Mouse (Mus musculus) spleen, adult 2 months (tissue): ENCODE measurements around the gene Traf3ip2. TPM values are rescaled to one million over a fixed set of nuclear protein-coding genes. Genes with fewer than 3 reads are reported as not detected.

ENCODE experiments used
- DNase-seq, 2 experiments: peaks; one replicate each; pipeline versions ENCODE4 v3.0.0 to v3.0.0-alpha.2; 2012 to 2021; ENCODE audit warnings: low spot score in 2 of 2, low read depth in 1 of 2
- H3K27ac ChIP-seq: fragments of 200-500 bp; 2 replicates; pipeline ENCODE4 v1.5.1; 2012; ENCODE audit warnings: low read length, inconsistent platforms; ENCODE audit not compliant: insufficient read depth
- H3K27me3 ChIP-seq: fragments of 200-500 bp; 2 replicates; pipeline ENCODE4 v1.6.1; 2012; ENCODE audit warnings: mild to moderate bottlenecking, moderate library complexity, low read length, inconsistent platforms; ENCODE audit not compliant: control insufficient read depth, insufficient read depth
- H3K36me3 ChIP-seq: fragments of 200-500 bp; 2 replicates; pipeline ENCODE4 v1.6.1; 2012; ENCODE audit warnings: mild to moderate bottlenecking, low read length, inconsistent platforms; ENCODE audit not compliant: control insufficient read depth, insufficient read depth
- H3K4me1 ChIP-seq: fragments of 200-500 bp; 2 replicates; pipeline ENCODE4 v1.6.1; 2011; ENCODE audit warnings: inconsistent platforms; ENCODE audit not compliant: control insufficient read depth, insufficient read depth, insufficient read length
- H3K4me3 ChIP-seq: fragments of 200-500 bp; 2 replicates; pipeline ENCODE4 v1.5.1; 2011; ENCODE audit warnings: mild to moderate bottlenecking, inconsistent platforms; ENCODE audit not compliant: insufficient read depth, insufficient read length; ENCODE audit errors: extremely low read depth
- CTCF ChIP-seq: fragments of 200-500 bp; IDR thresholded peaks from 2 replicates; pipeline ENCODE4 v1.5.1; 2011; ENCODE audit warnings: mild to moderate bottlenecking, inconsistent platforms; ENCODE audit not compliant: insufficient read depth, insufficient read length, insufficient replicate concordance; ENCODE audit errors: extremely low read depth
- POLR2A ChIP-seq: fragments of 200-500 bp; IDR thresholded peaks from 2 replicates; pipeline ENCODE4 v1.6.1; 2011; ENCODE audit warnings: low read depth, low read length, inconsistent platforms
- WGBS: fragments of 180-500 bp; shearing (Covaris S2); methylation state at CpG from one replicate; pipeline ENCODE4 v1.1.7; 2018; 5-methylcytosine and 5-hydroxymethylcytosine counted together
- polyA plus RNA-seq: library from polyadenylated mRNA; depleted of rRNA; stranded (reverse); fragments of >200 nt; gene quantifications from 2 replicates; pipeline ENCODE4 v1.2.3, GENCODE M21; 2012

Gene Traf3ip2
- polyA plus RNA-seq, 1 experiment: 23.8 TPM

DNA sequence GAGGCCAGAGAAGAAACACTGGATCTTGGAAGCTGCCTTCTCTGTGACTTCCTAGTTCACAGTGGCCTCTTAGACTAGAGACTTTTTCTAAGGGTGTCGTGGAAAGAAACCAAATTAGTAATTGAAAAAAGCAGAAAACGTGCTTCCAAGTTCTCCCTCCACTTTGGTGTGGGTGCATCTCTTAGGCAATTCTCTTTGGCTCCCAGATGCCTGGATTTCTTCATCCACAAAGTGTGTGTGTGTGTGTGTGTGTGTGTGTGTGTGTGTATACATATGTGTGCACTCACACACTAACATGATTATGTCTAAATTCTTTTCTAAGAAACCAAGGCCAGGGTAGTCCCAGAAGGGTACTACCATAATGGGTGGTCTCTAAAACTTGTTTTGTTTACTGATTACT is 1.2 kb downstream of the Traf3ip2 start:
- Histone ChIP-seq H3K27ac (peak overlapping the region; percentile 35; the same call in 1 of the 2 replicates), H3K4me3 (peak overlapping the region; percentile 83; the same call in 1 of the 2 replicates), H3K27me3 (no peaks in the 10 kb centered on the region), H3K36me3 (0 out of 2 replicates have a peak, but pooled peaks cover 2% of the 10 kb centered on the region), H3K4me1 (peaks cover 2% of the 10 kb centered on the region; the same call in 1 of the 2 replicates)
- TF ChIP-seq POLR2A (no peak), CTCF (no peak)
- 7% methylated on average over 2 of the region's 2 CpGs for WGBS
- DNase-seq: no peak

DNA sequence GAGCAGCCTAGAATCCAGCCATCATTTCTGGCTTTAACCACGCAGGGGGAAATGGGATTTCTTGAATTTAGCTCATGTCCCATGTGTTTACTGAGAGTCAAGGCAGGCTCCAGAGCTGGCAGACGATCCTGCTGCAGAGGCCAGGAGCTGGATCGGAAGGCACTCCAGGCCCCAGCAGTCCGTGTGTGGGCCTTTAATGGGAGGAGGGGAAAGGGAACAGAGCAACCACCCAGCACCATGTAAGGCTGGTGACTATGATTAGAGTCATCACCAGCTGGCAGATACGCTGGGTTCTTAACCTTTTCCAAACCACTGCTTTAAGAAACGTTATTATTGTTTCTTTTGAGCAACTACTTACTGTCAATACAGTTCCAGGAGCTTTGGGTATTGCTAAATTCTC is 1.9 kb downstream of the Traf3ip2 start:
- peaks cover 2% of the 10 kb centered on the region; the same call in 1 of the 2 replicates for H3K4me1 ChIP-seq
- WGBS: 52% methylated on average over 6 of the region's 6 CpGs

DNA sequence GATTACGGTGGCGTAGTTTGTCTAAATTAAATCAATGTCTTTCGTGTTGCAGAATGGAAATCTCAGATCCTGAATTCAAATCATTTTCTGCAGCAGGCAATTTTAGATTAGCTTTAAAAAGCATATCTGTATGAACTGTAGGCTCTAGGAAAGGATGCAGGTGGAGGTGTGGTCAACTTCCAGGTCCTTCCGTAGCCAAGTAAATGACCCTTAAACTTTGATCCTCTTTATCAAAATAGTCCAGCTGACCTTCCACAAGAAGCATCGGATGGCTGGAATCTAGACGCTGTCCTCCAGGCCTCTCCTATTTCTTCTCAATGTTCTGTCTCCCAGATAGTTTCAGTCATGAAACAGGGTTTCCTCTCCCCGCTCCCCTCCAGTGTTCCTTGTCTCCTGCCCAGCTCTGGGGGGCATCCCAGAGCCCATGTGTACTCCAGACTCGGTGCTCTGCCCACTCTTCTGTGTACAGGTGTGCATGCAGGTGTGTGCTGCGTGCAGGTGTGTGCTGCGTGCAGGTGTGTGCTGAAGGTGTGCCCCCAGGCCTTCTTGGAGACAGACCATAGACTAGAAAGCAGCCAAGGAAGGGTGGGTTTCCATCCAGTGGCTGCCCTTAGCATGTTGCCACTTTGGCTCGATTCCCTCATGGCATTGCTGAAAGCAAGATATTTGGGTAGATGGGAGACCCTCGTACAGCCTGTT is 2.9 kb downstream of the Traf3ip2 start:
- TF ChIP-seq POLR2A: no peak
- TF ChIP-seq CTCF: no peak
- Histone ChIP-seq H3K4me3 (no peak overlapping the region), H3K4me1 (peaks cover 2% of the 10 kb centered on the region; the same call in 1 of the 2 replicates), H3K36me3 (0 out of 2 replicates have a peak, but pooled peaks cover 3% of the 10 kb centered on the region), H3K27me3 (no peaks in the 10 kb centered on the region), H3K27ac (no peak overlapping the region)
- 93% methylated on average over 12 of the region's 12 CpGs for WGBS
- DNase-seq: no peak

More for the DNA sequence above, 1.9 kb downstream of the Traf3ip2 start:
- no peak overlapping the region for H3K27ac ChIP-seq
- no peak for DNase-seq
- TF ChIP-seq CTCF (no peak), POLR2A (no peak)
- 0 out of 2 replicates have a peak, but pooled peaks cover 2% of the 10 kb centered on the region for H3K36me3 ChIP-seq
- no peaks in the 10 kb centered on the region for H3K27me3 ChIP-seq
- H3K4me3 ChIP-seq: no peak overlapping the region

DNA sequence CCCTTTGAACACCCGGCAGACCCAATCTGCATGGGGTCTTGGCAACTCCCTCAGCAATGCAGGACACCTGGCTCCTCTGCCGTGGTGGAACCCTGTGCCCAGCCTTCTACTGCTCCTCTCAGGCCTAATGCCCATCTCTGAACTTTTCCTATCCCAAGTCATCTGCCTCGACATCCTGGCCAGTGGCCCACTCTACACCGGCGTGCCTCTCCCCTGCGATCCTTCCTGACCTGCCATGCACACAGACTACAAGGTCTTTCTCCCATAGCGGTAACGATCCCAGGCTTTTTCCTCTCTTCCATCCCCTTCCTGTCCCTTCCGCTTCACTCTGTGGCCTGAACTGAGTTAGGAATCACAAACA is 3.5 kb downstream of the Traf3ip2 start:
- no peak for DNase-seq
- H3K27me3 ChIP-seq: no peaks in the 10 kb centered on the region
- 90% methylated on average over 9 of the region's 9 CpGs for WGBS
- no peak overlapping the region for H3K27ac ChIP-seq
- TF ChIP-seq POLR2A: no peak
- no peak for TF ChIP-seq CTCF
- no peaks in the 10 kb centered on the region; the same call in 1 of the 2 replicates for H3K4me1 ChIP-seq
- 0 out of 2 replicates have a peak, but pooled peaks cover 3% of the 10 kb centered on the region for H3K36me3 ChIP-seq
- no peak overlapping the region for H3K4me3 ChIP-seq

DNA sequence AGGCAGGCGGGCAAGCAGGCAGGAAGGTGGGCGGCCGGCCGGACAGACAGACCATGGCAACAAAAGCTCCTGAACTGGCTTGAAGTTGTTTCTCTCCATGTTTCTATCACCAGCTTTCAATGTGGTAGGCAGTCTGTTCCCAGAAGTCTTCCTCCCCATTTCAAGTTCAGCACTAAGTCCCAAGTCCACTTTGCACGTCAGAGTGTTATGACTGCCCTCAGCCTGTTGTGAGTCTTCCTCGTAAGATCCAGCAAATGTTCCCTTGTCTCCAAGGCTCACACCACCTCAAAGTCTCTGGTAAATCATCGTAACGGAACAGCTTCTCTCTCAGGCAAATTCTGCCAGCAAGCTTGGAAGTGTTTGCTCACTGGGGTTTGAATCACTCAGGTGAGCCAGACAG is 3.9 kb downstream of the Traf3ip2 start:
- Histone ChIP-seq H3K27ac (no peak overlapping the region), H3K36me3 (peaks cover 7% of the 10 kb centered on the region), H3K4me3 (no peak overlapping the region), H3K4me1 (no peaks in the 10 kb centered on the region; the same call in 1 of the 2 replicates), H3K27me3 (no peaks in the 10 kb centered on the region)
- 92% methylated on average over 8 of the region's 8 CpGs for WGBS
- no peak for DNase-seq
- TF ChIP-seq CTCF (no peak), POLR2A (no peak)

DNA sequence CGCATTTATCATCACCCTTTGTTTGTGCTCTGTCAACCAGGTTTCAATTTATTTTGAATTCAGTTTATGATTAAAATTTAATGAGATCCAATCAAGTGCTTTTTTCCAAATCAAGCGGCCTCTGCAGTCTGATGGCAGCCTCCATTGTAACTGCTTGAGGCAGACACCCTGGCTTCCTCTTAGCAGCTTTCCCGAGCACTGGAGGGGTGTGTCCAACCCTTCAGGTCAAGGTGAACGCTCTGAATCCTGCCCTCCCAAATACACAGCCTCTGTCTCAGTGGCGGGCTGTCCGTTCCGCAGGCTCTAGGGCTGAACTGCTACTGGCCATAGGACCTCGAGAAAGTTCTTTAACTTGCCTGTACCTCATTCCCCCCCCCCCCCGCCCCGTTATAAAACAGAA is 5.7 kb downstream of the Traf3ip2 start:
- 88% methylated on average over 10 of the region's 10 CpGs for WGBS
- TF ChIP-seq CTCF: no peak
- TF ChIP-seq POLR2A: no peak
- H3K27ac ChIP-seq: no peak overlapping the region

DNA sequence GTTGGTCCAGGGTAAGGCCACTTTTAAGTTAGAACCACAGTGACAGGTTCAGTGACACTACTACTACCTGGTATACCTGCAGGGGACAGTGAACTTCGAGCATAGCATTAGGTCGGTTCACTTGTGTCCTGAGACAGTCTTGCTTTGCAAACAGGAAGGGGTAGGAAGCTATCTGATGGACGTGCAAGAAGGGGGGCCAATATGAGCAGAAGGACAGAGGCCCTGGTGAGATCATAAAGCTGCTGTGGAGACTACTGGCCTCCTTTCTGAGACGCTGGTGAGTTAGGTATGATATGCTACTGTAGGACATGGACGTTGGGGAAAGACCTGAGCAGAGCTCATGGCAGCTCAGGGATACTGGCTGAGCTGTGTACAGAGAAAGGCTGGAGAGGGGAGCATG is 7.9 kb downstream of the Traf3ip2 start:
- Histone ChIP-seq H3K27me3 (no peaks in the 10 kb centered on the region), H3K27ac (no peak overlapping the region), H3K4me3 (no peak overlapping the region), H3K4me1 (peaks cover 7% of the 10 kb centered on the region; the same call in 1 of the 2 replicates), H3K36me3 (peaks cover 13% of the 10 kb centered on the region)
- WGBS: 87% methylated on average over 5 of the region's 5 CpGs
- TF ChIP-seq CTCF (no peak), POLR2A (no peak)
- no peak for DNase-seq

More for the DNA sequence above, 5.7 kb downstream of the Traf3ip2 start:
- H3K4me1 ChIP-seq: no peaks in the 10 kb centered on the region; the same call in 1 of the 2 replicates
- H3K36me3 ChIP-seq: peaks cover 12% of the 10 kb centered on the region
- DNase-seq: no peak
- no peak overlapping the region for H3K4me3 ChIP-seq
- no peaks in the 10 kb centered on the region for H3K27me3 ChIP-seq
